Mouse (Mus musculus) bone marrow macrophage, adult 2 months (primary cell): ENCODE measurements around the gene Btbd9. TPM values are rescaled to one million over a fixed set of nuclear protein-coding genes. Genes with fewer than 3 reads are reported as not detected.

Source experiments
- H3K27ac ChIP-seq: 2 replicates; pipeline ENCODE4 v1.5.1; 2012; ENCODE audit warnings: low read depth, low read length; ENCODE audit not compliant: insufficient read depth
- H3K4me1 ChIP-seq: 2 replicates; pipeline ENCODE4 v1.6.1; 2012; ENCODE audit warnings: low read length; ENCODE audit not compliant: control insufficient read depth, insufficient read depth
- H3K4me3 ChIP-seq: 2 replicates; pipeline ENCODE4 v1.5.1; 2012; ENCODE audit warnings: mild to moderate bottlenecking, low read length, moderate library complexity; ENCODE audit not compliant: insufficient read depth
- CTCF ChIP-seq: IDR thresholded peaks from 2 replicates; pipeline ENCODE4 v1.5.1; 2012; ENCODE audit warnings: low read depth, mild to moderate bottlenecking, low read length, moderate library complexity
- POLR2A ChIP-seq: IDR thresholded peaks from 2 replicates; pipeline ENCODE4 v1.6.1; 2012; ENCODE audit warnings: mild to moderate bottlenecking, low read depth, low read length, borderline replicate concordance
- polyA plus RNA-seq: library from polyadenylated mRNA; stranded (reverse); fragments of >200 nt; gene quantifications from 2 replicates; pipeline ENCODE4 v1.2.4, GENCODE M21; 2012; ENCODE audit not compliant: missing spikeins, insufficient read depth, insufficient read length

Gene Btbd9
- polyA plus RNA-seq, 1 experiment: 22.9 TPM

DNA sequence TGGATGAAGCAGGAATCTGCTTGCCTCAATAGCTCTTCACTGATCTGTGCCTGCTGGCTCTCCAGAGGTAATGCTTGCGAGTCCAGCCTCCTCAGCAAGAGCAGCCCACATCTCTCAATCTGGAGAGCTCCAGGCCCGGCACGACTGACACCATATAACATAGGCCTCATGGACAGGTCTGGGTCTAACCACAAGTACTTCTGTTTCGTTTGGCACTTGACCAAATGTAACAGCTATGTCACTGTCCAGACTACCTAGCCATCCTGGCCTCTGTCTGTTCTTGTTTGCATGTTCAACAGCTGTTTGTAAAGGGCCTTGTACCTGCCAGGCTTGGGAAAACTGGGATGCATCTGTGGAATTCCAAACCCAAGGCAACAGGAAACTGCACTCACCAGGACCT is 340.9 kb downstream of the Btbd9 start:
- H3K4me1 ChIP-seq: no peaks in the 10 kb centered on the region
- no peak for TF ChIP-seq CTCF
- no peak overlapping the region for H3K4me3 ChIP-seq
- H3K27ac ChIP-seq: no peak overlapping the region

DNA sequence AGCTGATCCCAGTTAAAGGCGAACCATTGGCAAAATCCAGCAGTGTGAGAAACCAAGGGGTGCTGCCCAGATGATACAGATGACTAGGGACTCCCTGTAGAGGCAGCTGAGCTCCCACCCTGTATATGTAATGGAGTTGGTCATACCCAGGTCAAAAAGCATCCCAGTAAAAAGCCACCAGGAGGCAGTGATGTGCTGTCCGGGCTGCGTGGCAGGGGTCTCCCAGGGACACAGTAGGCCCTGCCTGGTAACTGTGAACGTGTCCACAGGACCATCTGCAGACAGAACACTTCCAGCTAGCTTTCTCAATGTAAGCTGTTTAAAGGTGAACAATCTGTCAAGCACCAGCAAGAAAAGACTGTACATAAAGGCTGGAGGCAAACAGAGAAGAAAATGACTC is 343.6 kb downstream of the Btbd9 start:
- H3K4me3 ChIP-seq: no peak overlapping the region
- H3K27ac ChIP-seq: no peak overlapping the region
- H3K4me1 ChIP-seq: no peaks in the 10 kb centered on the region
- TF ChIP-seq CTCF (no peak), POLR2A (no peak)

DNA sequence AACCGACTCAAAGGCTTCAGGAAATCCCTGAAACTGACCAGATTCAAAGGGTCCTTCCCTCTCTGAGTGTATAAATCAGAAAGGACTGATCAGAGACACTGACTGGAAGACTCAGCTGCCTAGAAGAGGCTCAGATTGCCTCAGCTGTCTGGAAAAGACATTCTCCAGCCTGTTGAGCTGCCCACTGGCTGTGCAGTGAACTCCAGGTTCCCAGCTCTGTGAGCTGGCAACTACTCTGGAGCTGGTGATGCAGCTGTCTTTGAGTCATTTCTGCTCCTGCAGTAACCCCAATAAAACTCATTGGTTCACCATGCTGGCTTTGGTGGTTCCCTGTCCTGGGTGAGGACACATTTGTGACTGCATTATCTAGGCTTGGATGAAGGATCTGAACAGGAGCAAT is 344.8 kb downstream of the Btbd9 start:
- H3K4me1 ChIP-seq: no peaks in the 10 kb centered on the region
- H3K27ac ChIP-seq: no peak overlapping the region
- no peak overlapping the region for H3K4me3 ChIP-seq
- TF ChIP-seq CTCF (no peak), POLR2A (no peak)

DNA sequence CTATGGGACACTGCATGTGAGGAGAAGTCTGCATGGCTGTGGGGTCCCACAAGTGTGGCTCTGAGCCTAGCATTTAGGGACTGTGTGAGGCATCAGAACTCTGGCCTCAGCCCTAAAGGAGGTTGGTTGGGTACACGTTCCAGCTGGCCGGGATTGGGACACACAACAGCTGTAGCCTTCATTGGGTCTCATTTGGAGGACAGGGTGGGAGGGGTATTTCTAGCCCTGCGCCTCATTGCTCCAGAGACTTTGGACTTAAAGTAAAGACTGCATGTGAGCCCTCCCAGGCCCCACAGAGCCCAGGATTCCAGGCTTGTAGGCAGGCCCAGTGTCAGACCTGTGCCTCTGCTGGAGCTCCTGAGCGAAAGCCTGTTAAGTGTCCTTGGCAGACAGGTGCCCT is 345.9 kb downstream of the Btbd9 start:
- no peak for TF ChIP-seq CTCF
- no peak for TF ChIP-seq POLR2A
- Histone ChIP-seq H3K4me1 (no peaks in the 10 kb centered on the region), H3K4me3 (no peak overlapping the region), H3K27ac (no peak overlapping the region)

DNA sequence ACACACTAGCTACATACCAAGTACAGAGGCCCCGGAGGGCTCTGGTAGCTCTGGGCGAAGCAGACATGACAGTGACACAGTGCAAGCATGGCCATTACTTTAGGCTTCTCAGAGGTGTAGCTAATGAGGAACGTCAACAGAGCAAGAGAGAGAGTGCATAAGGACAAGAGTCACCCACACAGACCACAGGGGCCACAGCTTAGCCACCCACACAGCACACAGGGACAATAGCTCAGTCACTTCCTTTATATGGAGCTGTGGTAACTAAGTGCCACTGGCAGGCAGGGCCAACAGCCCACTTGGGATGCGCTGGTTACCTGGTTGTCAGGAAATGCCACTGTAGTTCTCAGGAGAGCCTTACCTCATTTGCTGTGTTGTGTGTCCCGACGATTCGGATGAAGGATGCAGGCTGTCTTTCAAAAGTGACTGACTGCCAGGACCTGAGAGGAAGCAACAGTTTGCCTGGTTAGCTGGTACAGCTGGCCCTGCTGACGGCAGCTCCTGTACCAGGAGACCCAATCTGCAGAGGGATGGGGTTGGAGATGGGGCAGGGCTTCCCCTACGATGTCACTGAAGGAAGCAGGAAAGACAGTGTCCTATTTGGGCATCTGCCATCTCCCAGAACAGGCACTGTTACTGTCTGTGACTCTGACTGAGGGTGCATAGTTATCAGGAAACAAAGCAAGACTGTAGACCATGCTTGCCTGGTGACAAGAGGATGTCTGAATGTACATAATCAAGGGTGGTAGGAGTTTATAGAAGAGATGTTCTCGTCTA is 347.7 kb downstream of the Btbd9 start:
- H3K27ac ChIP-seq: no peak overlapping the region
- no peak overlapping the region for H3K4me3 ChIP-seq
- no peaks in the 10 kb centered on the region for H3K4me1 ChIP-seq
- TF ChIP-seq POLR2A: no peak
- no peak for TF ChIP-seq CTCF

DNA sequence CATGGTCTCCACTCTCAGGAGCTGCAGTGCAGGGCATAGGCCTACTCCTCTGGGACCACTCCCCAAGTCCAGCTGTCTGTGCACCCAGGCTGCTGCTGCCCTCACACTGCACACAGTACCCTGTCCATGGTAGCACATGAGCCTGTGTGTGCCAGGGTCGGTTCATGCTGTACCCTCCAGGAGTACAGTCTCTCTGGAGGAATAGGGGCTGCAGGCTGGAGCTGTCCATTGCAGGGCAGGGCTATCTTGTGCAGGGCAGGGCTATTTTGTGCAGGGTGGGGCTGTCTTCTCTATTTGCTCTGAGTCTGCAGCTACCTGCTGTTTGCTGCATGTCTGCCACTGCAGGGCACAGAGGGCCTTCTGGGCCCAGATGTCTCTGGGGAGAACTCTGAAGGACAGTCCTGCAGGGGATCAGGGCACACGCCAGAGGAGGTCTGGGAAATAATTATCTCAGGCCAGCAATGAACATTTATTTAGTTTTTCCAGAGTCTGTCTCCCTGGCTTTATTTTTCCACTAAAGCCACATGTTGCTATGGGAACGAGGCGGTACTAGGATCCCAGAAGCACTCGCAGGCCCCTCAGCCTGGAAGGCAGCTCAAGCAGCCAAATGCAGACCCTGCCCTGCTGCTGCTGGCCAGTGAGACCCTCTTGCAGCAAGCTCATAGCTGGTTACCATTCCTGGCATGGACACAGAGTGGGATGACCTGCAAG is 351.1 kb downstream of the Btbd9 start:
- TF ChIP-seq CTCF (no peak), POLR2A (no peak)

DNA sequence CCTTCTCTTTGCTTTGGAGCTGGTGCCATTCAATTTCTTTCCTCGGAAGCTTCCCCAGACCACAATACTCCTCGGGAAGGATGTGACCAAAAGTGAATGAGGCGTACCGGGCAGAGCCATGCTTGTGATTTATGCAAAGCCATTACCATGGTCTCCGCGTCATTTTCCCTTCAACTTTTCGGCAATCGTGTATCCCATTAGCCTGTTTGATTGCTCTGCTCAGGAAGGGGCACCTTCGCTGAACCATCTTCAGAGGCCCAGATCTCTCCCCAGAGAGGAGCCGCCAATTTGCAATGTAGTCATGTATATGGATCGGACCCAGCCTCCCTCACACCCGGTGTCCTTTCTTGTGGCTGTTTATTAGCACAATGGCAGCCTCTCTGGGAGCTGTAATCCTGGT is 353.5 kb downstream of the Btbd9 start:
- Histone ChIP-seq H3K27ac (no peak overlapping the region), H3K4me1 (no peaks in the 10 kb centered on the region), H3K4me3 (no peak overlapping the region)
- no peak for TF ChIP-seq CTCF
- no peak for TF ChIP-seq POLR2A

More for the DNA sequence above, 351.1 kb downstream of the Btbd9 start:
- Histone ChIP-seq H3K4me1 (no peaks in the 10 kb centered on the region), H3K4me3 (no peak overlapping the region), H3K27ac (no peak overlapping the region)

DNA sequence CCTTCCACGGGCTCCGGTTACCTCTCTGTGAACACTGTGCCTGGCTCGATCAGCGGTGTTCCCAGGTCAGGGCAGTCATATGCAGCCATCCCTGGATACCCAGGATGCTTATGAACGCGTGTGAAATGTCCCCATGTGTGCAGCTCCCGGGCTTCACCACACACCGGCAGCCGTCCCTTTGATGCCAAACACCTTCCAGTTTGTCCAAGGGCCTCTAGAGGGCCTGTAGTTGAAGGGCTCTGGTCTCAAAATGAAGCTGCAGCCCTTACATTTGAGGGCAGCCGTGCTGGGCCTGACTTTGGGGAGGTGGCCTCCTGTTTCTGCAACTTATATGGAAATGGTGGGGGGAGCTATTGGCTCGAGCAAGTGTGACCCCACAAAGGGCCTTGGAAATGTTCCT is 353.9 kb downstream of the Btbd9 start:
- TF ChIP-seq CTCF: no peak
- TF ChIP-seq POLR2A: no peak
- no peak overlapping the region for H3K4me3 ChIP-seq

DNA sequence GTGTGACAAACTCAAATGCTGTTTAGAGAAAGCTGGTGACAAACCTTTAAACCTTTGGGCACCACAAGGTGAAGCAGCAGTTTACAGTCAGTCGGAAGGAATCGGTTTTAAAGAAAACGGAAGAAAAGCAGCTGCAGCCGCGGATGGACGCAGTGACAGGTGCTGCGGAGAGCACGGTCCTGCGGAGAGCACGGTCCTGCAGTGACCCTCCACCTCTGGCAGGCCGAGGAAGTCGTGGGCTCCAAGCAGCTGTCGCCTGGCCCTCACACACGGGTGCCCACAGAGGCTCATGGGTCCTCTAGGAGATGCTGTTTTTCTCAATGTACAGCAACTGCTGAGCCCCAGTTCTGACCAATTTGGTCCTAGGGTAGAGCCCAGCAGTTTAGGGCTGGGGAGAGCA is 354.6 kb downstream of the Btbd9 start:
- Histone ChIP-seq H3K4me1 (no peaks in the 10 kb centered on the region), H3K4me3 (no peak overlapping the region), H3K27ac (no peak overlapping the region)
- no peak for TF ChIP-seq POLR2A
- TF ChIP-seq CTCF: no peak

More for the DNA sequence above, 353.9 kb downstream of the Btbd9 start:
- H3K4me1 ChIP-seq: no peaks in the 10 kb centered on the region
- H3K27ac ChIP-seq: no peak overlapping the region

DNA sequence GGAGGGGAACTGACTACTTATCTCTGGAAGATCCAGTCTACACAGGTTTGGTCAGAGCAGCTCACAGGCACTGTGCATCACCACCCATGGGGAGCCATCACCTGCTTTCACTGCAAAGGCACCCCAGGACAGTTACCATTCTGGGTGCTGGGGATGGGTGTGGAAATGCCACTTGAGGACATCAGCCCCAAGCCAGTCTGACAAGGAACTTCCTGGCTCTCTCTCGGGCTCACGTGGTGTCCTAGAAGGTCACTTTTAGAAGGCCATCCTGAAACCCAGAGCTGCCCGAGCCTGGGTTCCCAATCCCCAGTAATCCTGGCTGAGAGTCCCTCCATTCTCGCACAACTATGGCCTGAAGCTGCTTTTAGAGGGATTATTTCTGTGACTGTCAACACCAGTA is 360.5 kb downstream of the Btbd9 start:
- no peak overlapping the region for H3K4me3 ChIP-seq
- no peak overlapping the region for H3K27ac ChIP-seq
- H3K4me1 ChIP-seq: no peaks in the 10 kb centered on the region
- no peak for TF ChIP-seq POLR2A
- TF ChIP-seq CTCF: no peak
